Mouse (Mus musculus) cerebellum, adult 8-10 months (tissue): ENCODE measurements at regions not wholly inside any gene's neighbourhood (a gene's known extent, or its start where the extent isn't known, plus 50 kb on each side); places are given as distances from the start of the nearest gene placed in this dataset.

Source experiments
- DNase-seq: peaks from one replicate; pipeline ENCODE4 v3.0.0; 2022

DNA sequence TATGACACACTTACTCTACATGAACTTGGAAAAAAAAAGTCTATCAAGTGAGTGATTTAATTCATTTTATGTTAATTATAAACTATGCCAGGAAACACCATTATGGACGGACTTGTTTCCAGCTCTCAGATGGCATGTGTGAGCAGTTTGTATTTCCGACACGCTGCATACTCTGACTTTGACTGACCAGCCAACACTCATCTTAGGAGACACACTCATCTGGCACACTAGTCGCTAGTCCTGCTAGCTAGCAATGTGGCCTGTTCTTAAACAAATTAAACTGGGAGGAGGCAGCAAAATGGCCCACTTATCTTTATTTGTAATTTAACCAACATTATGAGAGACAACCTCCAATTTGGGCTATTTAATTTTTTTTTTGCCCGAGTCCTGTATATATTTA, 413.4 kb upstream of the Hnrnpa3 start:
- DNase-seq: no peak

DNA sequence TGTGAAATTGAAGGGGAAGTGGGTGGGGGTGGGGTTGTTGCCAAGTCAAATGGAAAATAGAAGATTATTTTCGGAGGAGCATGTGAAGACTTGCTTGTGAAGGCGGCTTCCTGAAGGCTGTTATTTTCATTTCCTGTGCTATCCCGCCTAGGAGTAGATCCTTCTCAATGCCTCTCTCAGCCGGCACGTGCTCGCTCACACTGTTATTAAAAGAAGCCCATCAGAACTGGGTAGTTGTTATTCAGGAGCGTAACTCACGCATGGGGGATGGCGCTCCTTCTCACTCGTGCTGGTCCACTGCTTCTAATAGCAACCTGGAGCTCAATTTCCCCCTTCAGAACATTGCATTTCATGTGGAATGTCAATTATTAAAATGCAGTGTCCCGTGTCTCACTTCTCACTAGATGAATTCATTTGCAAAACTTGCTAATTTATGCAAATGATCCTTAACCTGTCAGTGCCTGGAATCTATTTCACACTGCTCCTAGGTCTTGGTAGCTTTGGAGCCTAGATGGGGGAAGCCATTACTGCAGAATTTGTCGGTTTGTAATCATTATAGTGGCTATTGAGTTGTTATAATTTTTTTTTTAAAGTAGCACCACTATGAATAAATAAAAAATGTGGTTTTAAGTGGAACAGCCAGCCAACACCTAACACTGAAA, 412.8 kb upstream of the Hnrnpa3 start:
- no peak for DNase-seq

DNA sequence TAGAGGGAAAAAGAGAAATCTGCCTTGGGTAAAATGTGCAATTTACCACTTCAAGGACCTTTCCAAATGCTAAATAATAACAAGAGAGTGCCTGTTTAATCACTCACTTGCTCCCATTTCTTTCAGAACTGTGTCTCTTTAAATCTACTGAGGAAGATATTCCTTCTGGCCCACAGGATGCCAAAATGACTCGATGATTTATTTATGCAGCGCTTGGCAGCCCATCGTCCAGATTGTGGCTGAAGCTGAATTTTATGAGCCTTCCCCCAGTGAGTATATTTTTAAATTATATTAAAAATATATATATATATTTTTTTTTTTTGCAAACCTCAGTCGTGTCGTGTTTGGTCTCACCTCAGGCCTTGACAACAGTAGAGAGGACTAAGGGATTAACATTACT, 410.8 kb upstream of the Hnrnpa3 start:
- no peak for DNase-seq

DNA sequence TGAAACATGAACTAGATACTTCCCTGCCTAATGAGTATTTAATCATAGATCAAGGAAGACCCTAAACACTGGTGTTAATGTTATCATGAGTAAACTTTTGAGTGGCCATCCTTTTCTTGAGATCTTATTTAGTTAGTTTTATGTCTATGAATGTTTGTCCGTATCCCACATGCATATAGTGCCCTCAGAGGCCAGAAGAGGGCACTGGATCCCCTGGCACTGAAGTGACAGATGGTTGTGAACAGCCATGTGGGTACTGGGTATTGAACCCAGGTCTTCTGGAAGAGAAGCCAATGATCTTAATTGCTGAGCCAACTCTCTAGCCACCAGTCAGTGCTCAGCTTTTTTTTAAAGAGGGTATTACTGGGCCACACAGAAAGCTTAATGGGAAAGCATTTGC, 408.6 kb upstream of the Hnrnpa3 start:
- no peak for DNase-seq

DNA sequence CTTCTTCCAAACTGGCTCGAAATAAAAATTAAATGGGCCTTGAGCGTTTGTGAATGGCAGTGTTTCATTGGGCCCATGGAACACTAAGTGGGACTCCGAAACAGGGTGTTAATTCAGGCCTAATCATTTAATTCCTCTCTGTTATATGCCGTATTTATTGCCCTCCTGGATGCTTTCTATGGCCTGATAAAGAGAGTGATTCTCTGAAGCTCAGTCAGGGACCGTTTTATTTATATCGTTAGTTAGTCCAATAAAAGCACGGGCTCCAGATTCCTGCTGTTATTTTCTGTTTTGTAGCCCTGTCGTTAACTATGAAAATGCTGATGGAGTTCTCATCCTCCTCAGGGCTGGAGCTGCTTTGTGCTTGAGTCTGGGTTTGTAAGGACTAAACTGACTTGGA, 406.2 kb upstream of the Hnrnpa3 start:
- no peak for DNase-seq

DNA sequence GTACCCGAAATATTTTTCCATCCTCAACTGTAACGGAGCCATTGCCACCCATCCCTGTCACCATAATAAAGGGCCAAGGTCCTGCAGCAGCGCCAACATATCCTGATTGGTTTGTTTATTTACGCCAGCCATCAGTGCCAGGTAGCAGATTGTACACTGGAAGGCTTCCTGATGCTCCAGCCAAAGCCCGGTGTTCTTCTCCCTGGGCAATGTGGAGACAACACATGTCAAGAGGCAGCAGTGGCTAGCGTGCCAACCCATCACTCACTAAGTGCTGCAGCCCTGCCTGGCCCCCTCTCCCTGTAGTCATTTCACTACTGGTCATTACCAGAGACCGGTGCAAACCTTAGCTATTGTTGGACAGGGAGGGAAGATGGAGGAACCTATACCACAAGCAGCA, 393.8 kb upstream of the Hnrnpa3 start:
- DNase-seq: peak; percentile 73

DNA sequence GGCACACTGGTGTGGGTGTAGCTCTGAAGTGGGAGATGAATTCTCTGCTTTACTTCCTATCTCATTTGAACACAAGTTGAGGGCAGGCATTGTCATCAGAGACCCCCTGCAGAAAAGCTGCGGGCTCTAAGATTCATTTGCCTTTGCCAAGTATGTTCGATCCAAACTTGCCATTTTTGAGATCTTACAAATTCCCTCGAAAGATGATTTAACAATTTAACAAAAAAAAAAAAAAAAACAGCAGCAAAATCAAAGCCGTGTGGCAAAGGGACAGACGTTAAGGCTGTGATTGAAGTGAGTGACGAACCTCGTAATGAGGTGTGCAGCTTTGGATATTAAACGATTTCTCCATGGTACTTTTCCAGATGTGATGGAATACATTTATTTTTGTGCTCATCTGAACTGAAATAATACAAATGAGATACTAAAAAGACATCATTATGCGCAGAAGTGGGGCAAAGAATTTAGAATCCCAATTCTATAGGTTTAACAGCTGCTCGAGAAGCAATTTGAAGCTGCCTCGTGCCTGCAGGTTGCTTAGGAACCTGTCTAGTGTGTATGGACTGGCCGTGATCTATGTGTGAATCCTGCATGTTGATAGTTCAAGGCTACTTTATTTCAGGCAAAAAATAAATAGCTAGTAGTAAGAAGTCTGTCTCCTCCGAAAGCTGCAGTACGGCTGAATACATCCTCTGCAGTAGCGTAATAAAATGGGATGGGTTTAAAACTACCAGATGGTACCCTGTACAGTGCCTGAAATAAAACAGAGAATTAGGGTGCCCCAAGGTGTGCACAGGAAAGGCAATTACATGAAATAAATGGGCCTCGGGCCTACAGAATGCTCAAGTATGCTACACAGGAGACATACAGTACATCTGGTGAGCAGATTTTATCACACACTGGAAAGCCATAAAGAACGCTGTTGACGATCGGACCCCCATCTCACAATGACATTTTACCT, 393.0 kb upstream of the Hnrnpa3 start:
- DNase-seq: no peak

DNA sequence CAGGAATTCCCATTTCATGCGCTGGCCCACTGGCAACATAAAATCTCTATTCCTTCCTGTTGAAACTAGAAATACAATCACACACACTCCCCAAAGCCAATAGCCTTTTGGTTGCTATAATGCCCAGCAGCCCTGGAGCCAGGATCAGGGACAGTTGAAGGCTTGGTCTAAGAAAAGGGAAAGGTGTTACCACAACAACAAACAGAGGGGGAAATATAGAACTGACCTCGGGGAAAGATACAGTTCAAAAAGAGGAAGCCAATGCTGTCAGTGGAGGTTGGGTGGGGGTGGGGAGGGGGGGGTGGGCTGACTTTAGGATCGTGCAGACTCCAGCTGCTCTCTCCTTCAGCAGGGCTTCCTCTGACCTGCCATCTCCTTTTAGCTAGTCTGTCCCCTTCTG, 391.1 kb upstream of the Hnrnpa3 start:
- no peak for DNase-seq

DNA sequence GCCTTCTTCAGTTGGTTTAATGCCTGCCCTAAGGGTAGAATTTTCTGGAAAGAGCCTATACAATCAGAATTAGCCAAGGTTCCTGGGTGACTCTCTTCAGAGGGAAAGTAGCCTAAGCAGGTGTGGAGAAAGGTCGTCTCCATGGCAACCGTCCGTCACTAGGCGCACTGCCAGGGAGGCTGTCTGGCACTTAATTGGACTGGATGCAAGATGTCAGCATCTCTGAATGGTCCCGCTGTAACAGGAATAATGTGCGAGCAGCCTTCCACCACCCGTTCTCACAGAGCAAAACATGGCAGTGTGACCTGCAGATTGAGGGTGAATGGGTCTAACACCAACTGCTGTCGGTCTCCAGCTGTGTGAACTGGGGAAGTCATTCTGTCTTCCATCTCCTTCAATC, 389.6 kb upstream of the Hnrnpa3 start:
- peak; percentile 64 for DNase-seq

DNA sequence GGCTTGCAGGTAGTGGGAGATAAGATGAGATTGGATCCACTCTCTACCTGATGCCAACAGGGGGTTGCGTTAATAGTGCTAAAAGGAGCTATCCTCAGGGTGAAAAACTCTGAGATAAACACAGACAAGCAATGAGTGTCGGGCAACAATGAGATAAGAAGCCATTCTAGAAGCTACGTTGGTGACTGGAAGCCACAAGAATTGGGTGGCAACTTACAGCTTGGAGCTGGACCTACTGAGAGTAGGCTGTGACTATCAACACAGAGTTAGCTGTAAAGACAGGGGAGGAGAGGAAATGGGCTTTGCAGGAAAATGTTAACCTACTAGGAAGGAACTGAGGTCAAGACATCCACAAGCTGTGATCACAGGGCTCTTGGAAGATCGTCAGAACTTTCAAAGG, 388.9 kb upstream of the Hnrnpa3 start:
- DNase-seq: no peak

DNA sequence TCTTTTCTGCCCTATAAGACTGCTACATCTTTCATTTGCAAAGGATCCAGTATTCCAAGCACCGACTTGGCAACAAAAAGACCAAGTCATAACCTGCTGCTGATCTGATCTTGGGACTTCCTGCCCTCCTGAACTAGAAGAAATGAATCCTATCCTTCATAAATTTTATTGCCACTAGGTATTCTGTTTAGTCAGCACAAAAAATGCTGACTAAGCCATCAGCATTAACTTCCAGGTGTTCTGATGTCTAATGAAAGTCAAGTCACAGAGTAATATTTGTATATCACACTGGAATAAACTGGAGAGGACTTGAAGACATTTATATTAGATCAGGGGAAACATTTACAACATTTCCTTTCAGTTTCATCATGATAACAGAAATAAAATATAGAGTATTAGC, 371.2 kb upstream of the Hnrnpa3 start:
- DNase-seq: no peak

DNA sequence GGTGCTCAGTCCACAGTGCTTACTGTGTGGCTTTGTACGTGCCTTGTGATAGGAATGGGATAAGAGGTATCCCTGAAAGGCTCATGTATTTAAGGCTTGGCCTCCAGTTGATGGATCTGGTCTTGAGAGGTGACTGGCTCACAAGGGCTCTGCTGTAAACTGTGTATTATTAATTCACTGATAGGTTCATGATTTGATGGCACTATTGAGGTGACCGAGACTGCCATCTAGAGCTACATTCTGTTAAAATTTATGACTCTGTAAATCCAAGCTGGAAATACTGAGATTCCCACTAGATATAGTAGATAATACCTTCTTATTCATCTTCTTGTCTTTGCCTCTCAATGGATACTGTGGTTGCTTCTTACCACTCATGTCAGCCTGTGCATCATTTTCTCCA, 367.4 kb upstream of the Hnrnpa3 start:
- DNase-seq: no peak

DNA sequence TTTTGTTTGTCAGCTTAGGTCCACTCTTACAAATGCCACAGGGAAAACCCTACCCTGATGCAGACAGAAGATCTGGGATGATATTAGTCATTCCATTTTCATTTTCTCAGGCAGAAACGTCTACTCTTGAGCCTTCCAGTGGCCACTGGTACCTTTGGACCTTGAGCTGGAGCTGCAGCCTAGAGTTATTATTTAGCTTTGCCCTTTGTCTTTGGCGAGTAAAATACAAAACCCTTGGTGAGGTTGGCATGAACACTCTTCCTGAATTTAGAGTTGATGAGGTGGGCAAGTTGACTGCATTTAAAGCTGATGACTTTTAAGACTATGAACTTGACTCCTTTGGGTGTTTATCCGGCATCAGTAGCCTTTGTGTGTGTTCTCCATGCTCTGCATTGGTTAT, 352.2 kb upstream of the Hnrnpa3 start:
- DNase-seq: no peak

DNA sequence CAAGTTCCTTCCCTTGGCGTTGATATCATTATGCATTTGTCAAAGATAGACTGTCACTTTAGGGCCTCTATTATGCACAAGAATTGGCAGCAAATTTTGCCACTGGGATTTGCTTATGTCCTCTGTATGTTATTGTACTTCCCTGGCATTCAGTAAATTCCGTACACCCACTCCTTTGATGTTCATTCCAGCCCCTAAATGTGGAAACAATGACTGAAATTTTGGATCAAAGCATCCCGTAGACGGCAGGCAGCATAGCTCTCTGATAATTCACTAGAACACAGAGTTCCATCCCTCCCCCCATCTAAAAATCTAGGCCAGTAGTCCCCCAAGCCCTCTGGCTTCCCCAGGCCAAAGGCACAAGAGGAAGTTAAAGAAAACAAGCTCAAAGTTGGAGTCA, 347.9 kb upstream of the Hnrnpa3 start:
- no peak for DNase-seq

DNA sequence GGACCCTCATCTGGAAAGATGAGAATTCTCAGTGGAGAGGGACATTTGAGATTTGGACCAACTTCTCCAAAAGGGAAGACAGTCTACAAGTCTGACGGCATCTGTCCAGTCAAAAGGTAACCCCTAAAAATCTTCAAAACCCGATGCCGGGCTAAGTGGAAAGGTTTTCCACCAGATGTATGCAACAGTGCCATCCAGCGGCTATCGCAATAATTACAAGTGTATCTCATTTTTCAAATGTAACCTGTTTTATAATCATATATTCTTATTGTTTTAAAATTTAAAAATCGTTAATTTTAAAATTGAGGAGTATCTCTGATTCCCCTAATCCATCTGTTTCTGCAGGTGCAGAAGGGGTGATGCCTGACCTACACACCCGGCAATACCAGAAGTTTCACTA, 346.8 kb upstream of the Hnrnpa3 start:
- peak; percentile 41 for DNase-seq

DNA sequence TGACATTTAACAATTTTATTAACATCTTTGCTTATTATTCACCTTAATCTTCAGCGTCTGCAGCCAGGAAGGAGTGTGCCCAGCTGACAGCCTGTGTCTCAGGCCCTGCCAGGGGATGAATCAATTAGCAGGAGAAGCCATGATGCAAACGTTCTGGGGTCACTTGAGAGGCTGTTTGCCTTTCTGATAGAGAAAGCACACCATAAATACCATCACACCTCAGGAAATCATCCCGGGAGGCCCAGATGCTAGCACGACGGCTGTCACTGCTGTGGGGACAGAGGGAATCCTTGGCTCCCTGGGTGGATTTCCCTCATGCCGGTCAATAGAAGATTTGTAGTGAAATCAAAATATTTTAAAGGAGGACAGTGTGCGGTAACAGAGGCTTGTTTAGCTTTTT, 343.7 kb upstream of the Hnrnpa3 start:
- DNase-seq: no peak

DNA sequence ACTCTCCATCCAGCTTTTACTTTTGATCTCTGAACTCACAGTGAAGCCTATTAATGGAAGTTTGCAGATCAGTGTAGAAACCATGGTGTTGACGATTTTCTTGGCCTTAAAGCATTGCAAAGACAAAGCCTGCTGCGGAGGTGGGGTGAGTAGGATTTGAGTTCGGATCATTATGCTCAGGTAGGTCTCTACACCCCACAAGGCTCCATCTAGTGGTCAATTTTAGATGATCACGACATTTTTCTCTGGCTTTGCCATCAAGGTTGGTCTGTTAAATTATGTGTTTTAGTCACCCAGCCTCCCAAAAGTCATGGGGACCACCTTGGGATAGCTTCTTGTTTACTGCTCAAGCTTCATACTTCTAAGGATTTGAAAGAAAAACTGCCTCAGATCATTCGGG, 340.9 kb upstream of the Hnrnpa3 start:
- DNase-seq: no peak

DNA sequence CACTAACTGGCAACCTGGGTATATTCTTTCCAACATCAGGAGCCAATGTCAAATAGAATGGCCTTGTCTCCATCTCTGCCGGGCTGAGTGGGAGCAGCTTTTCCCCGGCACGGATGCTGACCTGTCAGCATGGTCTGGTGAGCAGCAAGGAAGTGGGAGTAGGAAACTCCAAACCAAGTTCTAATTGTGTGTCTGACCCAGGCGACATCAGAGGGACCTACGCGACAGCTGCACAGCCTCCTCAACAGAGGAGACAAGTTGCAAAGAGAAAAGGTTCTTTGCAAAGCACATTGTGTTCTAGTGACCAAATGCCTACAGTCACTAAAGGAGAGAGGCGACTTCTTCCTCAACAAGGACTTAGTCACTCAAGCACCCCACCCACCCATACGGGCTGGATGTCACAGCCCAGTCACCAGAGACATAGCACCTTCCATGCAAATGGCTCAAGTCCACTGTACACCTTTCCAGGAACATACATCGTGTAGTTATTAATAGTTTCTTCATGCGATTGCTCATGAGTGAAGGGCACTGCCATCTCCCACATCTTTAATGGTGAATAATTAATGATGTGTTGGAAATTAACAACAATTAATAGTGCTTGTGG, 334.8 kb upstream of the Hnrnpa3 start:
- DNase-seq: no peak

DNA sequence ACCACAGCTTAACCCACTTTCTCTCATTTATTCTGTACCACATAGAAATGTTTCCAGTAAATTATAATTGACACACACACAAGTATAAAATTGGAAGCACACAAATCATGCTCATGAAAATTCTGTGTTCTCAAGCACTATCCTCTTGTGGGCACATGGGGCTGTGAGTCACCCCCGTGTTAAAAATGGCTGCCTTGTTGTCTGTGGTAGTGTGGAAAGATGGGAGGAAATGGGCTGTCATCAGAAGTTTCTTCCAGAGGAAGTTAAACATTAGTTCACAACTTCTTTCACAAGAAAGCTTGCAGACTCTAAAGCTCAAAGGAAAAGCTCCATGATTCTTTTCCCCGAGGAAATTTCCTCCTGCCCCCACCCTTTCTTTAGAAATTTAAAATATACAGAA, 329.5 kb upstream of the Hnrnpa3 start:
- no peak for DNase-seq

DNA sequence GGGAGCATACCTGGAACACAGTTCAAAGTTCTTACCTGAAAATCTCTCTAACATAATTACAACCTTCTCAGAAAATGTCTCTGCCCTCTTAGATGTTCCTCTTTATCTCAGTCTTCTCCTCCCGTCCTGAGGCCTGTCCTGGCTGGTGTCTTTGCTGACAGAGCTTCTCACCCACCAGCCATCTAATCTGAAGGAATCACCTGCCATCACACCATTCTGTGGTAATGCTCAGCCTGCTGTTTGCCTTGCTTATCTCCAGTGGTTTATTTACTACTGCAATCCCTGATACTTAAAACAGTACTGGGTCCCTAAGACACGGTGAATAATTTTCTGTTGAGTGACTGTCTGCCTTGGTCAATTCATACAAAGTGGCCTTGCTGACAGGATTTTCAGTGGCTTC, 317.8 kb upstream of the Hnrnpa3 start:
- DNase-seq: no peak

DNA sequence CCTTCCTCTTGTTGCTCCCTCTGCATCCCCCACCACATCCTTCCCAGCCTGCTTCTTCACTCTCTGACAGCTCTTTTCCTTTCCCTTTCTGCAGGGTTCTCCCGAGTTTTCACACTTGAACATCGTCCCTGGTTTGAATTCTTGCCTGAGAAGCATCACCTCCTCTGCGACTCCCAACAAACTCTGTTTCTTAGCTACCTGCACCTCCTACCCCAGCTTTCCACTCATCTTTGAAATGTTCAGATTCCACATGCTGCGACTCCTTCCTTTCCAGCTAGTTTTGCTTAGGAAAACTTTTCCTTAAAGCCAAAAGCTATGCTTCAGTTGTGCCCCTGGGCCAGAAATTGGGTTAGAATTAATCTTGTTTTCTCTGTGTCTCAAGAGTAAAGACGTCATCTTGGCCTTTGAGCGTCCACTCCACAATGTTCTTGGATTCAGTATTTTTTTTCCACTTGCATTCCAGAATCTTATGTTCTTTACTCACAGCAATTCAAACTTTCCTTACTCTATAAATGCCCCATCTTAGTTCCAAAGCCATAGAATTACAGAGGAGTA, 317.3 kb upstream of the Hnrnpa3 start:
- no peak for DNase-seq

DNA sequence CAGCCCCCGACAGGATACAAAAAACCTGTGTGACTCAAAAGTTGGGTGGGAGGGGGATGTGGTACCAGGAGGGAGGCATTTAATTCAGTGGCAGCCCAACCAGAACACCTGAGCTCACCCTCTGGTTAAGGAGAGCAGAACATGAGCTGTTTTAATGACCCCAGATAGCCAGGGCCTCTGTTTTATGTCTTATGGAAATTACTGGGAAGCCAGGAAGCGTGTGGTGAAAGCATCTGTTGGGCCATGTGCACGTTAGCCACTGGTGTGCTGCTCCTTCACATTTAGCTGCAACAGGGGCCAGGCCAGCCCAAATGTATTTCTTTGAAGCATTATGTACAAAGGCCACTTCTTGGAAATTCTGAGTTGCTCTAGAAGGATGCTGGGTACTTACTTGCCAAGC, 308.2 kb upstream of the Hnrnpa3 start:
- no peak for DNase-seq

DNA sequence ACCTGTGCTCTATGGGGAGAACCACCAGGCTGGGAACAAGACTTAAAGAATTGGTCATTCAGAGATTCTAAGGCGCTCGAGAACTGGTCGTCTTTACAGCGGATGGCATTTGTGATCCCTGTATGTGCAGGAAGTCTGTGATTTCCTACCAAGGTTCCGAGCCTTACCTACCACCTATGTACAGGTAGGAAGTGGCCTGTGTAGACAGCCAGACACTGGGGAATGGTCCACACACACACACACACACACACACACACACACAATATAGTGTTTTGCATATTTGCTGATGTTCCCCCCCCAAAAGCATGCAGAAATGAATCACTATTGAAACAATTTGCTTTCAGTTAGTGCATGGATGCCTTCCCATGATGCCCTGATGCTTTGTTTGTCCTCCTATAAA, 307.1 kb upstream of the Hnrnpa3 start:
- DNase-seq: no peak

DNA sequence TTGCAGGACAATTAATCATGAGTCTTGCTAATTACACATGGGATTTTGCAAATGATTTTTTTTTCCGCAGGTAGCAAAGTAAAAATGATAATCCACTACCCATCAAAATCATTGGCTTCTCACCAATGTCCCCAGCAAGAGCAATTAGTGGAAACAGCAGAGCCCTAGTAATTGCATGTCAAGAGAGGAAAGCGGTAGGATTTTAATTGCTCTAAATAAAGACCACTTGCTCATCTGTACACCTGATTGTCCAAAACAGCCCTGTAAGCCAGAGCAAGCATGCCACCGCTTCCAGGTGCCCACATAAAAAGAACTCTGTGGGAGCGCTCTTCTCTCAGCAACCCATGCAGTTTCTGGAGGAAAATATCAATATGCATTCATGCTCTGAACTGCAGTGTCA, 306.5 kb upstream of the Hnrnpa3 start:
- no peak for DNase-seq
